ENCODE assay signal across 9 mouse cellular contexts in genomic region chr15:97003186-97003585, GRCm38 (mm10). TPM values are rescaled to one million over a fixed set of nuclear protein-coding genes. Genes with fewer than 3 reads are reported as not detected.
DNase-seq lines count a peak whose midpoint lies in the region; ATAC-seq and TF ChIP-seq lines count a peak whose summit lies in the region.
"Had no signal": no experiment of that assay in that cellular context is flagged by ENCODE, and none has a peak within 500 bp of the region (broad histone marks: within the 10 kb centered on the region; RNA-seq: fewer than 3 reads in every experiment).

No protein-coding gene starts in this region.

- in situ Hi-C loops in CH12.LX (cut with MboI; ENCODE audit: low pct_ligation_motif_present, low pct_unique_long_range_greater_than_20kb, low sequenced_read_pairs): no loop called here

- H3K4me1 ChIP-seq in CH12.LX (ENCODE audit: control insufficient read depth in 1 of 2, insufficient read depth in 2 of 2): peaks cover 2 to 4% of the 10 kb centered on the region in 2 experiments; a peak in 3 of 4 replicates
- H3K4me1 ChIP-seq in embryonic facial prominence, embryonic 12.5 days: peaks cover 47% of the 10 kb centered on the region
- H3K4me1 ChIP-seq in hindbrain, embryonic 10.5 days (replicated peaks): peaks cover 24% of the 10 kb centered on the region
- H3K4me1 ChIP-seq in limb, embryonic 10.5 days: peaks cover 58% of the 10 kb centered on the region

- peak overlapping the region in 2 of 3 experiments; percentile 1 to 56 for H3K4me3 ChIP-seq in CH12.LX (replicated peaks in 1 of 3; ENCODE audit: low read depth in 2 of 3, low read length in 2 of 3, poor library complexity in 1 of 3)
- peak overlapping the region; percentile 17; the same call in 1 of the 2 replicates for H3K4me3 ChIP-seq in embryonic facial prominence, embryonic 12.5 days
- H3K4me3 ChIP-seq in hindbrain, embryonic 10.5 days: peak overlapping the region; percentile 36
- H3K4me3 ChIP-seq in limb, embryonic 10.5 days: peak overlapping the region; percentile 23; the same call in 1 of the 2 replicates
- H3K4me3 ChIP-seq: stomach, embryonic 15.5 days had no signal

- dilution Hi-C loops in CH12.LX (cut with MboI; ENCODE audit: extremely low pct_ligation_motif_present, extremely low pct_unique_long_range_greater_than_20kb, low sequenced_read_pairs): no loop called here

- H3K9me3 ChIP-seq in CH12.LX (replicated peaks; ENCODE audit: low read length): no peaks in the 10 kb centered on the region
- no peaks in the 10 kb centered on the region for H3K9me3 ChIP-seq in embryonic facial prominence, embryonic 12.5 days
- no peaks in the 10 kb centered on the region for H3K9me3 ChIP-seq in hindbrain, embryonic 10.5 days
- no peaks in the 10 kb centered on the region for H3K9me3 ChIP-seq in limb, embryonic 10.5 days (replicated peaks)
- H3K9me3 ChIP-seq: stomach, embryonic 15.5 days had no signal

- H3K27ac ChIP-seq in CH12.LX (ENCODE audit: insufficient read depth, low read depth): no peak overlapping the region
- H3K27ac ChIP-seq in embryonic facial prominence, embryonic 12.5 days: peak overlapping the region; percentile 60; the same call in 1 of the 2 replicates
- H3K27ac ChIP-seq in hindbrain, embryonic 10.5 days: peak overlapping the region; percentile 53; the same call in 1 of the 2 replicates
- peak overlapping the region; percentile 91 for H3K27ac ChIP-seq in limb, embryonic 10.5 days

- no peak for TF ChIP-seq EP300 in CH12.LX (IDR thresholded peaks at IDR 0.05; ENCODE audit: low read length)

- H3K4me2 ChIP-seq in CH12.LX (ENCODE audit: insufficient read depth, low read depth, poor library complexity, severe bottlenecking): no peak overlapping the region
- H3K4me2 ChIP-seq in embryonic facial prominence, embryonic 12.5 days (replicated peaks): peak overlapping the region; percentile 17; the same call in 1 of the 2 replicates
- H3K4me2 ChIP-seq: stomach, embryonic 15.5 days had no signal

- no peak for DNase-seq in CH12.LX (ENCODE audit: extremely low read depth)
- DNase-seq in hindbrain, embryonic 10.5 days (ENCODE audit: low spot score): no peak
- no peak for DNase-seq in limb, embryonic 10.5 days (ENCODE audit: low spot score)
- no peak for DNase-seq in natural killer cell, adult 2 months (ENCODE audit: low spot score in 2 of 2)
- no peak for DNase-seq in right cerebral cortex, postnatal 4 days
- DNase-seq in B cell, adult 2 months: no peak
- DNase-seq in thymus, postnatal 0 days (ENCODE audit: low spot score): no peak

- no peaks in the 10 kb centered on the region for H3K79me2 ChIP-seq in CH12.LX (replicated peaks; ENCODE audit: control insufficient read depth, extremely low read depth, insufficient read depth, poor library complexity, severe bottlenecking)

- H3K27me3 ChIP-seq in CH12.LX (replicated peaks): no peaks in the 10 kb centered on the region
- no peaks in the 10 kb centered on the region for H3K27me3 ChIP-seq in embryonic facial prominence, embryonic 12.5 days
- no peaks in the 10 kb centered on the region for H3K27me3 ChIP-seq in hindbrain, embryonic 10.5 days (ENCODE audit: insufficient read depth, poor library complexity, severe bottlenecking)
- H3K27me3 ChIP-seq in limb, embryonic 10.5 days (ENCODE audit: low read depth, poor library complexity, severe bottlenecking): no peaks in the 10 kb centered on the region
- H3K27me3 ChIP-seq: stomach, embryonic 15.5 days had no signal

- H3K36me3 ChIP-seq in CH12.LX (replicated peaks in 1 of 2; ENCODE audit: control insufficient read depth in 1 of 2, insufficient read depth in 1 of 2, low read length in 1 of 2): no peaks in the 10 kb centered on the region
- H3K36me3 ChIP-seq in embryonic facial prominence, embryonic 12.5 days: peaks cover 4% of the 10 kb centered on the region; the same call in 1 of the 2 replicates
- no peaks in the 10 kb centered on the region for H3K36me3 ChIP-seq in hindbrain, embryonic 10.5 days
- peaks cover 52% of the 10 kb centered on the region for H3K36me3 ChIP-seq in limb, embryonic 10.5 days
- H3K36me3 ChIP-seq: stomach, embryonic 15.5 days had no signal

- WGBS in embryonic facial prominence, embryonic 12.5 days: 66% methylated on average over 6 of the region's 6 CpGs
- 78% methylated on average over 6 of the region's 6 CpGs for WGBS in hindbrain, embryonic 10.5 days
- WGBS in limb, embryonic 10.5 days: 79% methylated on average over 6 of the region's 6 CpGs

- no peak for TF ChIP-seq POLR2A in CH12.LX (IDR thresholded peaks at IDR 0.05; ENCODE audit: low read depth, low read length)

- 0 out of 2 replicates have a peak overlapping the region, but pooled peaks have one; percentile 59 for H3K9ac ChIP-seq in CH12.LX (ENCODE audit: insufficient read depth, low read depth)
- no peak overlapping the region for H3K9ac ChIP-seq in embryonic facial prominence, embryonic 12.5 days
- H3K9ac ChIP-seq: stomach, embryonic 15.5 days had no signal

- TF ChIP-seq CTCF in CH12.LX (conservative IDR thresholded peaks at IDR 0.05 in 1 of 2, IDR thresholded peaks at IDR 0.05 in 1 of 2; ENCODE audit: low read depth in 2 of 2, low read length in 2 of 2): no peak

- no peak for ATAC-seq in embryonic facial prominence, embryonic 12.5 days (ENCODE audit: insufficient number of reproducible peaks, insufficient read depth, low FRiP score, low TSS enrichment)

- no peak for TF ChIP-seq RAD21 in CH12.LX (IDR thresholded peaks at IDR 0.05; ENCODE audit: low read depth, low read length)

TF ChIP-seq in CH12.LX, 34 proteins besides CTCF, POLR2A, EP300 and RAD21:
- TF ChIP-seq IRF4 (IDR thresholded peaks at IDR 0.05; ENCODE audit: low read depth, low read length): no peak
- no peak for TF ChIP-seq CHD2 (IDR thresholded peaks at IDR 0.05; ENCODE audit: low read length)
- no peak for TF ChIP-seq NELFE (IDR thresholded peaks at IDR 0.05; ENCODE audit: low read depth, low read length)
- no peak for TF ChIP-seq ZC3H11A (IDR thresholded peaks at IDR 0.05; ENCODE audit: low read depth, low read length)

RNA-seq across cellular contexts. Expression of gene Slc38a4, which starts 52.6 kb away (rescaled TPM):
- total RNA-seq in CH12.LX (2012; rRNA removed) (0.17 and 0.51 TPM in 2 replicates), CH12.LX (2014; rRNA removed) (0.13 and 0.16 TPM in 2 replicates)
- polyA plus RNA-seq in CH12.LX (2012; ENCODE audit: insufficient read length, low read depth): 0.14 and 0.17 TPM in 2 replicates
- 54.0 and 60.1 TPM in 2 replicates for polyA plus RNA-seq in embryonic facial prominence, embryonic 12.5 days (2016; fragmentation: Nextera tagmentation; extraction: Ambion mirVana)
- 28.6 and 37.9 TPM in 2 replicates for polyA plus RNA-seq in hindbrain, embryonic 10.5 days (2016; fragmentation: Nextera tagmentation; extraction: Ambion mirVana)
- polyA plus RNA-seq in limb, embryonic 10.5 days (2016; fragmentation: Nextera tagmentation; extraction: Ambion mirVana): 77.5 and 88.3 TPM in 2 replicates
- polyA plus RNA-seq in thymus, postnatal 0 days (2015; fragmentation: Nextera tagmentation; extraction: Ambion mirVana): 7.3 and 7.9 TPM in 2 replicates
